Mouse (Mus musculus) liver, embryonic 14.5 days (tissue): ENCODE data around the gene Slc9a8. TPM values are rescaled to one million over a fixed set of nuclear protein-coding genes. Genes with fewer than 3 reads are reported as not detected.

ENCODE experiments used
- ATAC-seq: fragments of 200-750 bp; cut with Nextera tagmentation; 2 replicates; pipeline ENCODE4 v1.8.0; 2017; ENCODE audit warnings: moderate number of reproducible peaks, mild to moderate bottlenecking, moderate library complexity; ENCODE audit not compliant: insufficient read depth
- DNase-seq, 3 experiments: peaks; one replicate each; pipeline ENCODE4 v3.0.0-alpha.2; 2012 to 2013; ENCODE audit warnings: low read depth in 3 of 3, low spot score in 3 of 3
- H3K27ac ChIP-seq: fragments of 300-500 bp; sonication (generic); 2 replicates; pipeline ENCODE4 v1.5.1; 2014; ENCODE audit warnings: moderate library complexity, mild to moderate bottlenecking, control low read depth, inconsistent platforms
- H3K27me3 ChIP-seq: fragments of 300-500 bp; sonication (generic); 2 replicates; pipeline ENCODE4 v1.6.1; 2014; ENCODE audit warnings: mild to moderate bottlenecking, low read length, moderate library complexity; ENCODE audit not compliant: control insufficient read depth, insufficient read depth
- H3K36me3 ChIP-seq: fragments of 300-500 bp; sonication (generic); replicated peaks from 2 replicates; pipeline ENCODE4 v1.6.1; 2014; ENCODE audit warnings: low read depth; ENCODE audit not compliant: control insufficient read depth, insufficient read depth
- H3K4me1 ChIP-seq, 2 experiments: fragments of 200-500 bp in 1 of 2; fragments of 300-500 bp in 1 of 2; sonication (generic) in 1 of 2; replicated peaks; 2 replicates each; pipeline ENCODE4 v1.6.1; 2012 to 2014; ENCODE audit warnings: antibody characterized with exemption in 1 of 2, inconsistent platforms in 1 of 2, low read length in 1 of 2; ENCODE audit not compliant: control insufficient read depth in 2 of 2, insufficient read depth in 2 of 2
- H3K4me2 ChIP-seq: fragments of 300-500 bp; sonication (generic); 2 replicates; pipeline ENCODE4 v1.6.1; 2014; ENCODE audit warnings: low read depth, mild to moderate bottlenecking, control low read depth, moderate library complexity
- H3K4me3 ChIP-seq, 2 experiments: fragments of 200-500 bp in 1 of 2; fragments of 300-500 bp in 1 of 2; sonication (generic) in 1 of 2; 2 replicates each; pipeline ENCODE4 v1.5.1; 2012 to 2014; ENCODE audit warnings: low read depth in 2 of 2, low read length in 2 of 2, mild to moderate bottlenecking in 2 of 2, control low read depth in 1 of 2, inconsistent platforms in 1 of 2, moderate library complexity in 1 of 2; ENCODE audit not compliant: insufficient read depth in 1 of 2
- H3K9ac ChIP-seq: fragments of 300-500 bp; sonication (generic); replicated peaks from 2 replicates; pipeline ENCODE4 v1.6.1; 2014; ENCODE audit warnings: mild to moderate bottlenecking, control low read depth, moderate library complexity
- H3K9me3 ChIP-seq: fragments of 300-500 bp; sonication (generic); 2 replicates; pipeline ENCODE4 v1.6.1; 2016; ENCODE audit warnings: low read length, mixed read lengths; ENCODE audit not compliant: control insufficient read depth
- CTCF ChIP-seq: IDR thresholded peaks from 2 replicates; pipeline ENCODE4 v1.5.1; 2016; ENCODE audit warnings: antibody characterized with exemption, low read depth, control low read depth
- EP300 ChIP-seq: IDR thresholded peaks from 2 replicates; pipeline ENCODE4 v1.6.1; 2016; ENCODE audit warnings: antibody characterized with exemption, low read depth
- WGBS: fragments of 180-500 bp; shearing (Covaris S2); extraction: QIAGEN DNeasy Blood & Tissue Kit; methylation state at CpG from one replicate; pipeline ENCODE4 v1.1.7; 2014; ENCODE audit not compliant: insufficient replicate concordance; 5-methylcytosine and 5-hydroxymethylcytosine counted together
- polyA plus RNA-seq, 2 experiments: library from polyadenylated mRNA; depleted of rRNA in 1 of 2; stranded (reverse) in 1 of 2; unstranded in 1 of 2; fragments of >200 nt; fragmentation: Nextera tagmentation in 1 of 2; extraction: Ambion mirVana in 1 of 2; gene quantifications; 2 replicates each; pipeline versions ENCODE4 v1.2.1 to v1.2.3; 2012 to 2014

Gene Slc9a8
- polyA plus RNA-seq, 2 experiments: 8.7 to 13.9 TPM

DNA sequence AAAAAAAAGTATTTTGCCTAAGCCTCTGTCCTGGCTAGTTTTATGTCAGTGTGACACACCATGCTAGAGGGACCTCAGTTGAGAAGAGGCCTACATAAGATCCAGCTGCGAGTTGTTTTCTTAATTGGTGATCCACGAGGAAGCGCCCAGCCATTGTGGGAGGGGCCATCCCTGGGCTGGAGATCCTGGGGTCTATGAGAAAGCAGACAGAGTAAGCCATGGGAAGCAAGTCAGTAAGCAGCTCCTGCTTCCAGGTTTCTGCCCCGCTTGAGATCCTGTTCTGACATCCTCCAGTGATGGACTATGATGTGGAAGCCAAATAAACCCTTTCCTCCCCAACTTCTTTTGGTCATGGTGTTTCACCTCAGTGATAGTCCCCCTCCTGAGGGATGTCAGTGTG is 22.5 kb upstream of the Slc9a8 start:
- no peaks in the 10 kb centered on the region for H3K4me1 ChIP-seq
- no peaks in the 10 kb centered on the region for H3K9me3 ChIP-seq
- DNase-seq (no peak), ATAC-seq (no peak)
- TF ChIP-seq EP300 (no peak), CTCF (no peak)
- H3K27me3 ChIP-seq: no peaks in the 10 kb centered on the region
- H3K4me3 ChIP-seq: no peak overlapping the region
- H3K27ac ChIP-seq: no peak overlapping the region
- H3K36me3 ChIP-seq: no peaks in the 10 kb centered on the region
- no peak overlapping the region for H3K4me2 ChIP-seq
- H3K9ac ChIP-seq: no peak overlapping the region
- WGBS: 48% methylated on average over 4 of the region's 4 CpGs

DNA sequence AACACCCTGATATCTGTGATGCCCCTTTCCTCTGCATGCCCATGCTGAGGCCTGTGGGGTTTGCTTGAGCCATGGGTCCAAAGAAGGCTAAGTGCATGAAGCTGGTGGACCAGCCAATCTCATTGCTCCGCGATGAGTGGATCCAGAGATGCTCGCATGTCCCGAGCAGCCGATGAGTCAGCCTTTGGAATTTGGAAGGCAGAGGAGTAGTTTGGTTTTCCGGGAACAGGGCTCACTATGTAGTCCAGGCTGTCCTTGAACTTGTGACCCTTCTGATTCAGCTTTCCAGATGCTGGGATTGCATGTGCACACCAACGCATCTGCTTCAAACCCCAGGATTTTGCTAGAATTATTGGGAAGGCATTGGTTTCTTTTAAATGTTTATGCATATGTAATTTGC is 21.9 kb upstream of the Slc9a8 start:
- Histone ChIP-seq H3K4me3 (no peak overlapping the region), H3K27ac (no peak overlapping the region), H3K4me2 (no peak overlapping the region), H3K9me3 (no peaks in the 10 kb centered on the region), H3K36me3 (no peaks in the 10 kb centered on the region), H3K4me1 (no peaks in the 10 kb centered on the region), H3K9ac (no peak overlapping the region), H3K27me3 (no peaks in the 10 kb centered on the region)
- WGBS: 69% methylated on average over 7 of the region's 7 CpGs
- ATAC-seq: no peak
- no peak for TF ChIP-seq CTCF
- TF ChIP-seq EP300: no peak
- no peak for DNase-seq

DNA sequence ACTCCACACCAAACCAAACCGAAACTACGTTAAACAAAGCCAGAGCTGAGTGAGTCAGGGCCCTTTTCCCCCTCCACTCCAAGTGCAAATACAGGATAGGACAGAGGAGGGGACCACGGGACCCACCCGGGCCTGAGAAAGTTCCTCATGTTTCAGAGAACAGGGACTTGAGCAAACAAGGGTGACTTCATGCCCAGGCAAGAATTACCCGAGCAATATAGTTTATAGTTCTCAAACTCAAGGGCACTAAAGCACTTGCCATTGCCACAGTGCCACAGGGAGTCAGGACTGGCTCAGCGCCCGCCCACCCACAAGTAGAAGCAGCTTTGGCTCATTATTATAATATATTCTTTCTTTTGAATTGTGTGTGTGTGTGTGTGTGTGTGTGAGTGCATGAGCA is 18.4 kb upstream of the Slc9a8 start:
- DNase-seq (no peak), ATAC-seq (no peak)
- Histone ChIP-seq H3K36me3 (no peaks in the 10 kb centered on the region), H3K9ac (no peak overlapping the region), H3K4me2 (no peak overlapping the region), H3K4me3 (no peak overlapping the region), H3K27me3 (no peaks in the 10 kb centered on the region), H3K4me1 (no peaks in the 10 kb centered on the region), H3K9me3 (no peaks in the 10 kb centered on the region), H3K27ac (no peak overlapping the region)
- TF ChIP-seq EP300 (no peak), CTCF (no peak)
- WGBS: 53% methylated on average over 7 of the region's 7 CpGs

- DNase-seq (no peak), ATAC-seq (no peak)
- H3K27me3 ChIP-seq: no peaks in the 10 kb centered on the region
- no peak overlapping the region for H3K9ac ChIP-seq
- no peak overlapping the region for H3K4me3 ChIP-seq
- H3K4me2 ChIP-seq: no peak overlapping the region
- no peak overlapping the region for H3K27ac ChIP-seq
- 63% methylated on average over 20 of the region's 20 CpGs for WGBS
- H3K4me1 ChIP-seq: no peaks in the 10 kb centered on the region
- TF ChIP-seq EP300 (no peak), CTCF (no peak)
- no peaks in the 10 kb centered on the region for H3K9me3 ChIP-seq
- H3K36me3 ChIP-seq: no peaks in the 10 kb centered on the region
These were observed 16.2 kb upstream of the Slc9a8 start for GRCm38 (mm10) chr2:167405101-167405880.

DNA sequence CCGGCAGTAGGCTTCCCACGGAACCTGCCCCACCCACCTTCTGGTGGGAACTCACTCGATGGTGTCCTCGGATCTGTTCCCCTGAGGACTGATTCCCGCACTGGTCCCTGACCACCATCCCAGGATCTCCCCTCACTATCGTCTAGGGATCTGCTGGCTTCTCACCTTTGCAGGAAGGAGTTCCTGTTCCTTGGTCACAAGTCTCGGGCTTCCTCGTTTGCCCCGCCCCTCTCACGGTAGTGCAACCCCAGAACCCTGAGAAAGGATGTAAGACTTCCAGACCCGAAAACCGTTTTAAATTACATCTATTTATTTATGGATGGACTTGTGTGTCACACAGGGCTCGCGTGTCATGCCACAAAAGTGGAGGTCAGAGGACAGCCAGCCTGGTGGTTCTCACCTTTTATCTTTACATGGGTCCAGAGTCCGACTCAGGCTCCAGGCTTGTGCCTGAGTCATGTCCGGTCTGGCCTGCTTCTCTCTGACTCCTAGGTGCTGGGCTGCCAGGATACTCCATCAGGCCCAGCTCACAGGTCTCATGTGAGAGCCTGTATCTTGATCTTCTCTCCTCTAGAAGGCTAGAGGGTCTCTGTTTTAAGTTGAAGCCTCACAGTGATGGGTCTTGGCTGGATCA is 14.1 kb upstream of the Slc9a8 start:
- H3K27me3 ChIP-seq: no peaks in the 10 kb centered on the region
- no peak overlapping the region for H3K9ac ChIP-seq
- no peaks in the 10 kb centered on the region for H3K9me3 ChIP-seq
- no peak for DNase-seq
- H3K4me1 ChIP-seq: no peaks in the 10 kb centered on the region
- no peak overlapping the region for H3K4me3 ChIP-seq
- no peak overlapping the region for H3K27ac ChIP-seq
- H3K36me3 ChIP-seq: no peaks in the 10 kb centered on the region
- no peak overlapping the region for H3K4me2 ChIP-seq
- TF ChIP-seq EP300 (no peak), CTCF (no peak)
- 80% methylated on average over 16 of the region's 16 CpGs for WGBS
- ATAC-seq: no peak
